Mouse (Mus musculus) CD4-positive helper T cell, adult 2 months (primary cell): ENCODE measurements at regions not wholly inside any gene's neighbourhood (a gene's known extent, or its start where the extent isn't known, plus 50 kb on each side); places are given as distances from the start of the nearest gene placed in this dataset.

Experiments
- DNase-seq: peaks from one replicate; pipeline ENCODE4 v3.0.0-alpha.2; 2012; ENCODE audit warnings: low read depth, missing footprints, low spot score

- DNase-seq: no peak
Observed at GRCm38 (mm10) chr5:74121861-74122630, 53.8 kb upstream of the Usp46 start.

GRCm38 (mm10) chr5:74126015-74126896 is 58.0 kb upstream of the Usp46 start:
- DNase-seq: peak; percentile 81

DNA sequence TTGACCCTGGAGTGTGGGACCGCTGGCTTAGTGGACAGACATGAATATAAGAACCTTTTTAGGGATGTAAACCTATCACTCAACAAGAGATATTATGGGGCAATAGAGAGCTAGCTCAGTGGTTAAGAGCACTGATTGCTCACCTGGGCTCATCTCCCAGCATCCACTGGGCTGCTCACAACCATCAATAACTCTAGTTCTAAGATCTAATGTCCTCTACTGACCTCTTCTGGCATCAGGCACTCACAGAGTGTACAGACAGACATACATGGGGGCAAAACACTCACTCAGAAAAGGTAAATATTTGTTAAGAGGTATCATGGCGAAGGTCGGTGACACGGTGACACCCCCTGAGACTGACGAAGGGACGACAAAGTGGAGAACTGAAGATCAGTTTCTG is 59.3 kb upstream of the Usp46 start:
- DNase-seq: no peak

GRCm38 (mm10) chr5:74129636-74130035 is 61.4 kb upstream of the Usp46 start:
- DNase-seq: no peak

GRCm38 (mm10) chr5:74132671-74133070 is 62.4 kb upstream of the Rasl11b start:
- DNase-seq: peak; percentile 73

DNA sequence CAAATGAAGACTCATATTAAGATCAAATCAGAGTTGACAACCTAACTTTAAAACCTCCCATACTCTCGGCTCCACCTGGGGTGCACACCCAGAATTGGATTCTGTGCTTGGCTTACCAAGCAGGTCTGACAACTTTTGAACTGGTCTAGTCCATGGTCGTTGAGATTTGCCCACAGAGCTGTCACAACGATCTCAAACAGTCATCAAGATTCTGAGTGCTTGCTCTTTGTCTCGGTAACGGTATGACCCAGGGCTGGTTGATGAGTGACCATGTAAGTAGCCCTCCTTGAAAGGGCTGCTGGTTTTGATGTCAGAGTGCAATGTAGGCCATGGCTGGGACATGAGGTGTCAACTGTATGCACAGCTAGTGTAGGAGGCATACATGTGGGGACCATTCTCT is 58.7 kb upstream of the Rasl11b start:
- DNase-seq: no peak

- DNase-seq: no peak
Observed at GRCm38 (mm10) chr5:74136868-74137439, 58.1 kb upstream of the Rasl11b start.

- DNase-seq: no peak
Observed at GRCm38 (mm10) chr5:74143994-74144393, 51.1 kb upstream of the Rasl11b start.

GRCm38 (mm10) chr5:74144765-74145164 is 50.3 kb upstream of the Rasl11b start:
- no peak for DNase-seq
